Mouse (Mus musculus): ENCODE measurements around the gene Agbl4. TPM values are rescaled to one million over a fixed set of nuclear protein-coding genes. Genes with fewer than 3 reads are reported as not detected.

The Agbl4 gene
- polyA plus RNA-seq, 1 experiment from 2014 or later, result 3.4 TPM

GRCm38 (mm10) chr4:111626118-111626830 is 1228.8 kb downstream of the Agbl4 start:
- no peak overlapping the region for H3K4me2 ChIP-seq (ENCODE audit: low read depth, low read length)
- H3K36me3 ChIP-seq (ENCODE audit: control insufficient read depth, insufficient read depth, low read length), result no peaks in the 10 kb centered on the region
- H3K4me1 ChIP-seq (ENCODE audit: control insufficient read depth, insufficient read depth, low read length), result no peaks in the 10 kb centered on the region
- 39% methylated on average over 8 of the region's 8 CpGs for WGBS
- no peak overlapping the region for H3K9ac ChIP-seq (replicated peaks; ENCODE audit: low read depth, low read length)
- H3K27me3 ChIP-seq (ENCODE audit: control insufficient read depth, insufficient read depth, low read length), result no peaks in the 10 kb centered on the region
- no peaks in the 10 kb centered on the region for H3K9me3 ChIP-seq (ENCODE audit: control insufficient read depth, low read length)
- ATAC-seq (ENCODE audit: low read depth), result peak; percentile 76; the same call in 1 of the 2 replicates
- no peak overlapping the region for H3K27ac ChIP-seq (ENCODE audit: low read depth, low read length)
- no peak overlapping the region for H3K4me3 ChIP-seq (ENCODE audit: low read depth, low read length)

GRCm38 (mm10) chr4:111632615-111633014 is 1235.2 kb downstream of the Agbl4 start:
- no peaks in the 10 kb centered on the region for H3K4me1 ChIP-seq (ENCODE audit: control insufficient read depth, insufficient read depth, low read length)
- ATAC-seq (ENCODE audit: low read depth), result no peak
- H3K27ac ChIP-seq (ENCODE audit: low read depth, low read length), result no peak overlapping the region
- H3K9me3 ChIP-seq (ENCODE audit: control insufficient read depth, low read length), result no peaks in the 10 kb centered on the region
- H3K36me3 ChIP-seq (ENCODE audit: control insufficient read depth, insufficient read depth, low read length), result no peaks in the 10 kb centered on the region
- H3K27me3 ChIP-seq (ENCODE audit: control insufficient read depth, insufficient read depth, low read length), result no peaks in the 10 kb centered on the region
- no peak overlapping the region for H3K9ac ChIP-seq (replicated peaks; ENCODE audit: low read depth, low read length)
- H3K4me2 ChIP-seq (ENCODE audit: low read depth, low read length), result no peak overlapping the region
- WGBS, result 90% methylated on average over 1 of the region's 1 CpGs
- no peak overlapping the region for H3K4me3 ChIP-seq (ENCODE audit: low read depth, low read length)

GRCm38 (mm10) chr4:111635538-111636124 is 1238.2 kb downstream of the Agbl4 start:
- no peak for ATAC-seq (ENCODE audit: low read depth)
- H3K36me3 ChIP-seq (ENCODE audit: control insufficient read depth, insufficient read depth, low read length), result no peaks in the 10 kb centered on the region
- H3K9me3 ChIP-seq (ENCODE audit: control insufficient read depth, low read length), result no peaks in the 10 kb centered on the region
- H3K27ac ChIP-seq (ENCODE audit: low read depth, low read length), result no peak overlapping the region
- H3K27me3 ChIP-seq (ENCODE audit: control insufficient read depth, insufficient read depth, low read length), result no peaks in the 10 kb centered on the region
- H3K9ac ChIP-seq (replicated peaks; ENCODE audit: low read depth, low read length), result no peak overlapping the region
- H3K4me1 ChIP-seq (ENCODE audit: control insufficient read depth, insufficient read depth, low read length), result no peaks in the 10 kb centered on the region
- WGBS, result 80% methylated on average over 3 of the region's 3 CpGs
- H3K4me2 ChIP-seq (ENCODE audit: low read depth, low read length), result no peak overlapping the region
- H3K4me3 ChIP-seq (ENCODE audit: low read depth, low read length), result no peak overlapping the region

GRCm38 (mm10) chr4:111638948-111639708 is 1241.7 kb downstream of the Agbl4 start:
- peak; percentile 24; the same call in 1 of the 2 replicates for ATAC-seq (ENCODE audit: low read depth)
- no peak overlapping the region for H3K4me3 ChIP-seq (ENCODE audit: low read depth, low read length)
- no peak overlapping the region for H3K4me2 ChIP-seq (ENCODE audit: low read depth, low read length)
- H3K27me3 ChIP-seq (ENCODE audit: control insufficient read depth, insufficient read depth, low read length), result no peaks in the 10 kb centered on the region
- H3K9me3 ChIP-seq (ENCODE audit: control insufficient read depth, low read length), result no peaks in the 10 kb centered on the region
- H3K4me1 ChIP-seq (ENCODE audit: control insufficient read depth, insufficient read depth, low read length), result no peaks in the 10 kb centered on the region
- no peaks in the 10 kb centered on the region for H3K36me3 ChIP-seq (ENCODE audit: control insufficient read depth, insufficient read depth, low read length)
- H3K9ac ChIP-seq (replicated peaks; ENCODE audit: low read depth, low read length), result no peak overlapping the region
- 81% methylated on average over 5 of the region's 5 CpGs for WGBS
- H3K27ac ChIP-seq (ENCODE audit: low read depth, low read length), result no peak overlapping the region

GRCm38 (mm10) chr4:111645117-111645830 is 1247.8 kb downstream of the Agbl4 start:
- Histone ChIP-seq H3K4me2 (ENCODE audit: low read depth, low read length) (no peak overlapping the region), H3K9me3 (ENCODE audit: control insufficient read depth, low read length) (no peaks in the 10 kb centered on the region), H3K9ac (replicated peaks; ENCODE audit: low read depth, low read length) (no peak overlapping the region), H3K36me3 (ENCODE audit: control insufficient read depth, insufficient read depth, low read length) (no peaks in the 10 kb centered on the region), H3K4me3 (ENCODE audit: low read depth, low read length) (no peak overlapping the region), H3K27me3 (ENCODE audit: control insufficient read depth, insufficient read depth, low read length) (no peaks in the 10 kb centered on the region), H3K4me1 (ENCODE audit: control insufficient read depth, insufficient read depth, low read length) (no peaks in the 10 kb centered on the region), H3K27ac (ENCODE audit: low read depth, low read length) (no peak overlapping the region)
- peak; percentile 56; the same call in 1 of the 2 replicates for ATAC-seq (ENCODE audit: low read depth)
- 76% methylated on average over 6 of the region's 6 CpGs for WGBS

- no peak overlapping the region for H3K27ac ChIP-seq (ENCODE audit: low read depth, low read length)
- ATAC-seq (ENCODE audit: low read depth), result peak; percentile 77; the same call in 1 of the 2 replicates
- H3K27me3 ChIP-seq (ENCODE audit: control insufficient read depth, insufficient read depth, low read length), result no peaks in the 10 kb centered on the region
- 73% methylated on average over 1 of the region's 1 CpGs for WGBS
- H3K4me1 ChIP-seq (ENCODE audit: control insufficient read depth, insufficient read depth, low read length), result no peaks in the 10 kb centered on the region
- H3K36me3 ChIP-seq (ENCODE audit: control insufficient read depth, insufficient read depth, low read length), result no peaks in the 10 kb centered on the region
- H3K4me3 ChIP-seq (ENCODE audit: low read depth, low read length), result no peak overlapping the region
- no peak overlapping the region for H3K9ac ChIP-seq (replicated peaks; ENCODE audit: low read depth, low read length)
- no peak overlapping the region for H3K4me2 ChIP-seq (ENCODE audit: low read depth, low read length)
- H3K9me3 ChIP-seq (ENCODE audit: control insufficient read depth, low read length), result no peaks in the 10 kb centered on the region
Observed at GRCm38 (mm10) chr4:111645831-111646166, 1248.3 kb downstream of the Agbl4 start.

- no peaks in the 10 kb centered on the region for H3K9me3 ChIP-seq (ENCODE audit: control insufficient read depth, low read length)
- H3K27ac ChIP-seq (ENCODE audit: low read depth, low read length), result no peak overlapping the region
- H3K27me3 ChIP-seq (ENCODE audit: control insufficient read depth, insufficient read depth, low read length), result no peaks in the 10 kb centered on the region
- ATAC-seq (ENCODE audit: low read depth), result no peak
- no peak overlapping the region for H3K9ac ChIP-seq (replicated peaks; ENCODE audit: low read depth, low read length)
- H3K4me1 ChIP-seq (ENCODE audit: control insufficient read depth, insufficient read depth, low read length), result no peaks in the 10 kb centered on the region
- no peak overlapping the region for H3K4me3 ChIP-seq (ENCODE audit: low read depth, low read length)
- H3K36me3 ChIP-seq (ENCODE audit: control insufficient read depth, insufficient read depth, low read length), result no peaks in the 10 kb centered on the region
- H3K4me2 ChIP-seq (ENCODE audit: low read depth, low read length), result no peak overlapping the region
- WGBS, result 81% methylated on average over 1 of the region's 1 CpGs
Observed at GRCm38 (mm10) chr4:111653451-111653850, 1256.0 kb downstream of the Agbl4 start.

GRCm38 (mm10) chr4:111663730-111664129 is 1266.3 kb downstream of the Agbl4 start:
- H3K27ac ChIP-seq (ENCODE audit: low read depth, low read length), result 0 out of 2 replicates have a peak overlapping the region, but pooled peaks have one; percentile 10
- no peaks in the 10 kb centered on the region for H3K9me3 ChIP-seq (ENCODE audit: control insufficient read depth, low read length)
- ATAC-seq (ENCODE audit: low read depth), result peak; percentile 77; the same call in 1 of the 2 replicates
- WGBS, result 0% methylated on average over 1 of the region's 1 CpGs
- no peaks in the 10 kb centered on the region for H3K27me3 ChIP-seq (ENCODE audit: control insufficient read depth, insufficient read depth, low read length)
- H3K36me3 ChIP-seq (ENCODE audit: control insufficient read depth, insufficient read depth, low read length), result no peaks in the 10 kb centered on the region
- no peak overlapping the region for H3K4me3 ChIP-seq (ENCODE audit: low read depth, low read length)
- no peak overlapping the region for H3K4me2 ChIP-seq (ENCODE audit: low read depth, low read length)
- no peak overlapping the region for H3K9ac ChIP-seq (replicated peaks; ENCODE audit: low read depth, low read length)
- H3K4me1 ChIP-seq (ENCODE audit: control insufficient read depth, insufficient read depth, low read length), result peaks cover 16% of the 10 kb centered on the region
